Mouse (Mus musculus) bone marrow macrophage, adult 2 months (primary cell): ENCODE results near the gene Ankrd10.

Source experiments
- CTCF ChIP-seq: IDR thresholded peaks from 2 replicates; pipeline ENCODE4 v1.5.1; 2012; ENCODE audit warnings: low read depth, mild to moderate bottlenecking, low read length, moderate library complexity
- POLR2A ChIP-seq: IDR thresholded peaks from 2 replicates; pipeline ENCODE4 v1.6.1; 2012; ENCODE audit warnings: mild to moderate bottlenecking, low read depth, low read length, borderline replicate concordance

- TF ChIP-seq POLR2A (no peak), CTCF (peak; percentile 53; the same call in 1 of the 2 replicates)
These were observed 19.3 kb downstream of the Ankrd10 start for GRCm38 (mm10) chr8:11616294-11616693.
